ENCODE assay signal across 11 mouse cellular contexts in the genomic region with DNA sequence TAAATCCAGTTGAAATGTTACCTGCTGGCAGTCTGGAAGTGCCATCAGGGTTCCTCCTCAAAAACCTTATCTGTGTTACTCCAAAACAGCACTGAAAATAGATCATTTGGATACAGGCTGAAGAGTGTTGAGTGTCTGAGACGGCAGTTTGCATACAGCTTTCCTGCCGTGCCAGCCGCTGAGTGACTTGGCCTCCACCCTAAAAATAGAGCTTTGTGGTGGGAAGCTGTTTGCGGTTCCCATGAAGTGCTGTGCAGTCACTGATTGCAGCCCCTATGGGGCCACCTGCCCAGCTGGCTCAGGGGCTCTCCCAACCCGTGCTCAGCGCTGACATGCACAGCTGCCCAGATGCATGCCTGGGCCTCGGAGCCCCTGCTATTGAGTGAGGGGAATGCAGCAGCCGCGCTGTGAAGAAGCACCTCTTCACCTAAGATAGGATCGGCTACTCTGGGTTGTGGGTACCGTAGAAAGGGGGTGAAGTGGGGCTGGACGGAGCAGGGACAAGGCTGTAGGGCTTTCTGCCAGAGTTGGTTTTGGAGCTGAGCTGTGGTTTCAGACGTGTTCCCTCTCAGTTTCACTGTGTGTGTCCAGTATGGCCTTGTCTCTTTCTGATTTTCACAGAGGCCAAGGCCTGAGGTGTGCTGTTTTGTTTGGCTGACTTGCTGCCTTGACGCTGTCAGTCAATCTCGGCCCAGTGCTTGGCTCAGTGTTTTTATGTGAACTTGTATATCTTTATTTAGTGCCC.
A peak's percentile ranks its signal among the peaks of the same experiment; 100 is the strongest.
DNase-seq lines count a peak whose midpoint lies in the region; ATAC-seq lines count a peak whose summit lies in the region.
"Had no signal": no experiment of that assay in that cellular context is flagged by ENCODE, and none has a peak within 500 bp of the region (broad histone marks: within the 10 kb centered on the region; RNA-seq: fewer than 3 reads in every experiment).

No protein-coding gene starts in this region.

- ATAC-seq in forebrain, embryonic 15.5 days (replicated peaks), result no peak
- ATAC-seq: CD4-positive, CD25-positive, alpha-beta regulatory T cell, adult 4 months had no signal

- no peak overlapping the region for H3K4me3 ChIP-seq in forebrain, embryonic 15.5 days
- H3K4me3 ChIP-seq in forebrain, embryonic 10.5 days, result no peak overlapping the region
- peak overlapping the region; percentile 77 for H3K4me3 ChIP-seq in megakaryocyte, embryonic 14.5 days (replicated peaks)
- H3K4me3 ChIP-seq: embryonic facial prominence, embryonic 12.5 days had no signal

- peaks cover 4% of the 10 kb centered on the region; the same call in 1 of the 2 replicates for H3K36me3 ChIP-seq in forebrain, embryonic 15.5 days
- H3K36me3 ChIP-seq in forebrain, embryonic 10.5 days (replicated peaks), result peaks cover 43% of the 10 kb centered on the region
- H3K36me3 ChIP-seq in megakaryocyte, embryonic 14.5 days (replicated peaks; ENCODE audit: low read length), result peaks cover 85% of the 10 kb centered on the region

- no peak overlapping the region for H3K4me2 ChIP-seq in forebrain, embryonic 15.5 days (replicated peaks)
- H3K4me2 ChIP-seq: embryonic facial prominence, embryonic 12.5 days had no signal

- H3K27me3 ChIP-seq in forebrain, embryonic 15.5 days, result no peaks in the 10 kb centered on the region
- no peaks in the 10 kb centered on the region for H3K27me3 ChIP-seq in forebrain, embryonic 10.5 days (ENCODE audit: poor library complexity, severe bottlenecking)
- H3K27me3 ChIP-seq in megakaryocyte, embryonic 14.5 days (replicated peaks), result peaks cover 2% of the 10 kb centered on the region
- H3K27me3 ChIP-seq: embryonic facial prominence, embryonic 12.5 days had no signal

- H3K9ac ChIP-seq in forebrain, embryonic 15.5 days (replicated peaks), result no peak overlapping the region
- H3K9ac ChIP-seq: embryonic facial prominence, embryonic 12.5 days had no signal

- peaks cover 8% of the 10 kb centered on the region; the same call in 1 of the 2 replicates for H3K4me1 ChIP-seq in forebrain, embryonic 15.5 days
- H3K4me1 ChIP-seq in forebrain, embryonic 10.5 days, result peaks cover 12% of the 10 kb centered on the region; the same call in 1 of the 2 replicates
- peaks cover 42% of the 10 kb centered on the region for H3K4me1 ChIP-seq in megakaryocyte, embryonic 14.5 days
- H3K4me1 ChIP-seq: embryonic facial prominence, embryonic 12.5 days had no signal

- 80% methylated on average over 15 of the region's 15 CpGs for WGBS in forebrain, embryonic 15.5 days
- 86% methylated on average over 15 of the region's 15 CpGs for WGBS in forebrain, embryonic 10.5 days

- DNase-seq in forebrain, embryonic 10.5 days (ENCODE audit: extremely low spot score, low spot score), result no peak
- peak; percentile 36 for DNase-seq in testis, postnatal 10 days (ENCODE audit: low spot score)
- no peak for DNase-seq in testis, postnatal 14 days (ENCODE audit: low spot score)
- no peak for DNase-seq in cerebellum, adult 8-10 months
- no peak for DNase-seq in gastrocnemius, postnatal 10 days
- DNase-seq in cerebellum, adult 11-12 months, result no peak
- DNase-seq: kidney, adult 2 months had no signal

- H3K27ac ChIP-seq in forebrain, embryonic 15.5 days (replicated peaks), result peak overlapping the region; percentile 35; the same call in 1 of the 2 replicates
- H3K27ac ChIP-seq in forebrain, embryonic 10.5 days, result no peak overlapping the region
- H3K27ac ChIP-seq: embryonic facial prominence, embryonic 12.5 days had no signal

- H3K9me3 ChIP-seq in forebrain, embryonic 15.5 days, result no peaks in the 10 kb centered on the region
- no peaks in the 10 kb centered on the region for H3K9me3 ChIP-seq in forebrain, embryonic 10.5 days
- H3K9me3 ChIP-seq in megakaryocyte, embryonic 14.5 days, result no peaks in the 10 kb centered on the region
- H3K9me3 ChIP-seq: embryonic facial prominence, embryonic 12.5 days had no signal
